Mouse (Mus musculus) kidney, postnatal 14 days (tissue): ENCODE data around the gene Otud5.
"Not testable (repeated sequence)": the region's sequence is repeated elsewhere in the genome, so short reads cannot be mapped to it uniquely, and the experiment has no call there.

Source experiments
- DNase-seq: peaks from one replicate; pipeline ENCODE4 v3.0.0; 2022; ENCODE audit warnings: mixed read lengths

Gene Otud5

DNA sequence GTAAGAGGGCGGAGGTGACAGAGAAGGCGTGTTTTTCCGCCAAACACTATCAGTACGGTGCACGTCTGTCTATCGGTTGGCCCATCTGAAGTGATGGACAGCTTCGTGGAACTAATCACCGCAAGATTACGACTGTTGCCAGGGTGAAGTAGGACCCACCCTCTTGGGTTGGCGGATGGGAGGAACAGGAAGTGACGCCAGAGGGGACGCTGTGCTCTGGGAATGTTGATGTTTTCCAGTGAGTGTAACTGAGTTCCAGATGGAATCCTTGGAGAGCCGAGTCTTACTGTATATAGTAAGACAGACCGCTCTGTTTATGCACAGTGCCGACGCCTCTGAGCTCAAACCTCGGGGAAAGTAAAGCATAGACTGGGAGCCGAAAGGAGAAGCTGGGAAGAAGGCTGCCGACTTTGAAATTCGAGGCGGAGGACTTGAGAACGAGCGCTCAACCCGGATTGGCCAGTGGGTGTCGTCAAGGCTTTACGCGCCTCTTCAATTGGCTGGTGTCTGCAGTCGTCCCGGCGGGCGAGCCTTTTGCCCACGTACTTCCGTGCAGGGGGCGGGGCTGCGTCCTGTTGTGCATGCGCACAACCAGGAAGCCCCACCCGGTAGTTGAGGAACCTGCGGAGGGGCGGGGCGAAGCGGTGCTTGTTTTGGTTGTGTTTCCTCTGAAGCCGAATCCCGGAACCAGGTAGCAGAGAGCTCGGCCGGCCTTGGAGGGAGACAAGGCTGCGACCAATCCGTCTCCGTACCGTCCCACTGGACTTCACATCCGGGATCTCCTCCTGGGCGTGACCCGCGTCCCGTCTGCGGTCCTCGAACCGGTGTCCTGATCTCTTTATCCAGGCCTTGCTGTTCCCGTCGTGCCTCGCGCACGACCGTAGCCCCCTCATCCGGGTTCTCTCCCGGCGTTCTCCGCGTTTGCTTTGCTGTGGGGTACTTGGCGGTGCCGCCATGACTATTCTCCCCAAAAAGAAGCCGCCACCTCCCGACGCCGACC is at the start of gene Otud5:
TSS of gene Otud5 (plus strand) at position 202 of the 1,000 bp plus-strand sequence.
- peak; percentile 95 for DNase-seq

GRCm38 (mm10) chrX:7793361-7793760 is 47.8 kb upstream of the Otud5 start:
- peak; percentile 10 for DNase-seq

- peak; percentile 47 for DNase-seq
These were observed 46.1 kb upstream of the Otud5 start for GRCm38 (mm10) chrX:7795016-7795415.

GRCm38 (mm10) chrX:7797327-7797726 is 43.8 kb upstream of the Otud5 start:
- DNase-seq = peak; percentile 44

DNA sequence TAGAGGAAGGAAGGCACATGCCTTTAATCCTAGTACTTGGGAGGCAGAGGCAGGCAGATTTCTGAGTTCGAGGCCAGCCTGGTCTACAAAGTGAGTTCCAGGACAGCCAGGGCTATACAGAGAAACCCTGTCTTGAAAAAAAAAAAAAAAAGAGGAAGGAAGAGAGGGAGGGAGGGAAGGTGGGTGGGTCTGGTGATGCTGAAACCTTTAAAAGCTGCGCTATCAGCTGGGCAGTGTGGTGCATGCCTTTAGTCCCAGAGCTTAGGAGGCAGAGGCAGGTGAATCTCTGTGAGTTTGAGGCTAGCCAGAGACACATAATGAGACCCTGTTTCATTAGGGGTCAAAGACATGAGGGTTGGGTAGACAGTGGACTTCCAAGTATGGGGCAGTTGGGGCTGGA is 39.0 kb upstream of the Otud5 start:
- not testable (repeated sequence) for DNase-seq

- DNase-seq = peak; percentile 12
These were observed 26.1 kb upstream of the Otud5 start for GRCm38 (mm10) chrX:7815016-7815415.

- DNase-seq = peak; percentile 29
These were observed 19.0 kb upstream of the Otud5 start, which contains the start of gene Kcnd1 for GRCm38 (mm10) chrX:7821865-7822779. Kcnd1 (plus strand) TSS chrX:7822289.

DNA sequence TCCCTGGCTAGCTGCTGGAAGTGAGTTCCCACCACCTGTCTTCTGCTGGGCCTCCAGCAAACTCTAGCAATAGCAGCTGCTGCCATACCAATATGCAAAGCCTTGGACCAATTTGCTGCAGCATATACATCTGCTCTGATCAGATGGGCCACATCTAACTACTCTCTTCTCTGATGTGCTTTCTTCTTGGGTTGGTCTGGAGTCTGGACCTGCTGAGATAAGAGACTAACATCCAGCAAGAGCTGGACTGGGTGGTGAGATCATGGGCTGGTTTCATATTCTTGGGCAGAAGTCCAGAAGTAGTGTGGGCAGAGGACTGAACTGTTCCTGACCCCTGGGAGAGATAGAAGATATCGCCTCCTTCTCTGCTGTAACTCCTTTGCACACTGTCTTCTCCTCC is 4.0 kb upstream of the Otud5 start:
- no peak for DNase-seq

- DNase-seq = no peak
These were observed 362 bp upstream of the Otud5 start for GRCm38 (mm10) chrX:7840842-7841162.

DNA sequence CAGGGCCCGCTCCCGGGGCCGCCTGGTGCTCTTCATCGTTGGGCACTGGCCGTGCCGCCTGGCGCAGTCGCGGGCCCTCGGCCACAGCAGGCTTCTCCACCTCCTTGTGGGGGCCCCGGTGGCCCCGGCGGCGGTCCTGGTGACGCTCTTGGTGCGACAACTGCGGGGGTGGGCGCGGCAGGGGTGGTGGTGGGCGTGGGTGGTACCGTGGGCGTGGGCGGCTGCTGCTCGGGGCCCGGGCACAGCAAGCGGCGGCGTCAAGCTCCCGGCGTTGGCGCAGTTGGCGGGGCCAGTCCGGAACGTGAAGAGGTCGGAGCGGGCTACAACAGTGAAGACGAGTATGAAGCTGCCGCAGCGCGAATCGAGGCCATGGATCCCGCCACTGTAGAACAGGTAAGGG is 1.2 kb downstream of the Otud5 start:
- peak; percentile 7 for DNase-seq

DNA sequence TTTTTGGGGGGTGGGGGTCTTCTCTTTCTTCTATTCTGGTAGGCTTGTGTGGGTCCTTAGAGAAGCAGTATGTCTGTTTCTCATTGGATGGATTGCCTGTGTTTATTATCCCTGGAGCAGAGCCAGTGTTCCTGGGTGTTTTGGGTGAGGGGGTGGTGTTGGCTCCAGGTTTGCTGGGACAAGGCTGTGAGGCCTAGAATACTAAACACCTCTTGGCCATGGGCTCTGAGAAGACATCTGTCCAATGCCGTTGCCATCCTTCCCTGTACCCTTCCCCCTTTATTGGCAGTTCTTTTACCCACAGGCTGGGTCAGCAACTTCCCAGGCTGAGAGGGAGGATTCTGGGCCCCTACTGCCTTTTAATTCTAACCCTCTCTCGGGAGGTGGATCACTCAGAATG is 6.7 kb downstream of the Otud5 start:
- no peak for DNase-seq

GRCm38 (mm10) chrX:7854578-7854977 is 13.4 kb downstream of the Otud5 start:
- peak; percentile 17 for DNase-seq

- no peak for DNase-seq
These were observed 18.1 kb downstream of the Otud5 start for GRCm38 (mm10) chrX:7859191-7859753.

- no peak for DNase-seq
These were observed 22.0 kb downstream of the Otud5 start for GRCm38 (mm10) chrX:7863181-7863580.

GRCm38 (mm10) chrX:7864551-7864950 is 23.4 kb downstream of the Otud5 start:
- DNase-seq = no peak

- no peak for DNase-seq
These were observed 24.2 kb downstream of the Otud5 start for GRCm38 (mm10) chrX:7865343-7865742.

GRCm38 (mm10) chrX:7865786-7866185 is 24.6 kb downstream of the Otud5 start:
- no peak for DNase-seq

GRCm38 (mm10) chrX:7867141-7867540 is 26.0 kb downstream of the Otud5 start:
- DNase-seq = no peak

DNA sequence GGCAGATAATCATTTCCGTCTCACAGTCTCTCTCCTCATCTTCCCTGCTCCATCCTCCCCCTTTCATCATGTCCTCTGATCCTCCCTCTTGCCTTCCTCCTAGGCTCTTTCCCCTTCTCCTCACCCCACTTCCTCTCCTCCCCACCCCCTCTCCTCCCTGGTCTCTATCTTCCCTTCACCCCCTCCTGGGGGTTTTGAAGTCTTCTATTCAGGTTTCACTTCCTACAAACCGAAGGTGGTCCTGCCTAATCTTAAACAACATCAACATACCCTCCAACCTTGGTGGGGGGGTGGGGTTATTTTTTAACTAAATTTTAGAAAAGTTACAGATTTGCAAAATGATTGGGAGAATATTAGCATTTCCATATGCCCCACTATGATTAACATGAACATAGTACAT is 27.3 kb downstream of the Otud5 start:
- DNase-seq = no peak

DNA sequence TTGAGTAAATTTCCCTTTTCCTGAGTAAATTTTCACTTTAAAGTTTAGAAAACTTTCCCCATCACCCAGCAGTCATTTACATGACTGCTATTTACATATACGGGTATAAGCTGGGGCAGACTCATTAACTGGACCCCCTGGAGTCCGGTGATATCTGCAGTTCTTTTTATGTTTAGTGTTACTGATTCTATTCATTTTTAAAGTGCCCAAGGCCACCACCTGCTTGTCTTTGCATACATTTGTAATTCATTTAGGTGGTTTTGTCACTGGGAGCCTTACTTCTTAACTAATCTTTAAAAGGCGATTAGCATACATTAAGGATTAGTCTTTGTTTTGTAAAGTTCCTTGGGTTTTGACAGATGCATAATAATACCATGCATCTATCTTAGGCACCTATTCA is 28.7 kb downstream of the Otud5 start:
- DNase-seq = no peak

DNA sequence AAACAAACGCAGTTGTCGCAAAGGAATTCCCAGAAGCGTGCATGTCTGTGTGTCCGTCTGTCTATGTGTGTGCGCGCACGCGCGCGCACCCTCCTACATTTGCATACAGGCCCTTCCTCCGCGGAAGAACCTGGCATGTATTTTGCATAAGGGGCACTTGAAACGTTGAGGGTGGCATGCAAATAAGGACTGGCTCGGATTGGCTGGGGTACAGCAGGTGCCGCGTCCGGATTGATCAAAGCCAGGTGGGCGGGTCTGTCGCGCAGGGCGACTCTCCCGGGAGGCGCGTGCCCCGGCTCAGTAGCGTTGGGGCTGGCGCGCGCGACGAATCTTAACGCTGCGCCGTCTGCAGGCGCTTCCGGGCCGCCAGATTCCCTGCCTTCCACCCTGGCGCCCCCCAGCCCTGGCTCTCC is 36.8 kb downstream of the Otud5 start, which contains the start of gene Pim2:
TSS of gene Pim2 (plus strand) at position 256 of the 413 bp plus-strand sequence.
- DNase-seq = peak; percentile 88

GRCm38 (mm10) chrX:7878495-7878894 is 37.3 kb downstream of the Otud5 start:
- DNase-seq = no peak

GRCm38 (mm10) chrX:7879819-7880218 is 38.7 kb downstream of the Otud5 start:
- peak; percentile 70 for DNase-seq
